Mouse (Mus musculus): ENCODE results near the gene Dnajc4.
A peak's percentile ranks its signal among the peaks of the same experiment; 100 is the strongest.

Dnajc4 gene

GRCm38 (mm10) chr19:6975537-6976521 lies 16.5 kb downstream of the Dnajc4 start, which contains the start of gene Plcb3:
Gene Plcb3, minus strand, starts transcription at chr19:6976470.
- peak; percentile 65 for DNase-seq (ENCODE audit: low spot score)

GRCm38 (mm10) chr19:6974211-6975205 lies 17.9 kb downstream of the Dnajc4 start, which contains the start of gene Ppp1r14b:
Gene Ppp1r14b, plus strand, starts transcription at chr19:6974968.
- DNase-seq (ENCODE audit: low spot score) = peak; percentile 78

- no peak for DNase-seq (ENCODE audit: low spot score)
Observed at GRCm38 (mm10) chr19:6973581-6974190, 18.7 kb downstream of the Dnajc4 start.

GRCm38 (mm10) chr19:6972247-6972917 lies 20.0 kb downstream of the Dnajc4 start:
- DNase-seq (ENCODE audit: low spot score) = no peak

GRCm38 (mm10) chr19:6971644-6972043 lies 20.7 kb downstream of the Dnajc4 start:
- DNase-seq (ENCODE audit: low spot score) = no peak

GRCm38 (mm10) chr19:6970460-6971085 lies 21.8 kb downstream of the Dnajc4 start:
- DNase-seq (ENCODE audit: low spot score) = no peak

GRCm38 (mm10) chr19:6969665-6970381 lies 22.5 kb downstream of the Dnajc4 start:
- DNase-seq (ENCODE audit: low spot score) = peak; percentile 65

- no peak for DNase-seq (ENCODE audit: low spot score)
Observed at GRCm38 (mm10) chr19:6969291-6969664, 23.1 kb downstream of the Dnajc4 start.

- peak; percentile 37 for DNase-seq (ENCODE audit: low spot score)
Observed at GRCm38 (mm10) chr19:6968491-6969271, 23.7 kb downstream of the Dnajc4 start.

GRCm38 (mm10) chr19:6956461-6956860 lies 35.9 kb downstream of the Dnajc4 start:
- DNase-seq (ENCODE audit: low spot score) = no peak

- no peak for DNase-seq (ENCODE audit: low spot score)
Observed at GRCm38 (mm10) chr19:6955424-6955823, 36.9 kb downstream of the Dnajc4 start.

- DNase-seq (ENCODE audit: low spot score) = peak; percentile 75
Observed at GRCm38 (mm10) chr19:6954046-6954445, 38.3 kb downstream of the Dnajc4 start.

GRCm38 (mm10) chr19:6952712-6953037 lies 39.7 kb downstream of the Dnajc4 start:
- peak; percentile 91 for DNase-seq (ENCODE audit: low spot score)

GRCm38 (mm10) chr19:6951994-6952711 lies 40.2 kb downstream of the Dnajc4 start:
- peak; percentile 83 for DNase-seq (ENCODE audit: low spot score)

- peak; percentile 98 for DNase-seq (ENCODE audit: low spot score)
Observed at GRCm38 (mm10) chr19:6951381-6951968, 40.9 kb downstream of the Dnajc4 start.

GRCm38 (mm10) chr19:6950613-6951153 lies 41.7 kb downstream of the Dnajc4 start:
- peak; percentile 59 for DNase-seq (ENCODE audit: low spot score)

- DNase-seq (ENCODE audit: low spot score) = no peak
Observed at GRCm38 (mm10) chr19:6949951-6950350, 42.4 kb downstream of the Dnajc4 start.

GRCm38 (mm10) chr19:6949532-6949931 lies 42.8 kb downstream of the Dnajc4 start:
- DNase-seq (ENCODE audit: low spot score) = no peak
